Mouse (Mus musculus): ENCODE measurements around the gene Eif4e2. TPM values are rescaled to one million over a fixed set of nuclear protein-coding genes. Genes with fewer than 3 reads are reported as not detected.

Eif4e2 gene
- total and polyA plus RNA-seq, 2 experiments, result 23.8 to 39.3 TPM

- WGBS, result 81% methylated on average over 9 of the region's 9 CpGs
- no peaks in the 10 kb centered on the region for H3K36me3 ChIP-seq (ENCODE audit: control insufficient read depth, insufficient read depth, low read length)
- TF ChIP-seq POLR2A (IDR thresholded peaks at IDR 0.05; ENCODE audit: extremely low read depth, insufficient read depth, low read length), result no peak
- no peak for TF ChIP-seq CTCF (IDR thresholded peaks at IDR 0.05; ENCODE audit: low read depth, low read length)
- H3K4me3 ChIP-seq (ENCODE audit: insufficient read depth, low read depth, low read length), result no peak overlapping the region
- H3K27me3 ChIP-seq (ENCODE audit: control insufficient read depth, insufficient read depth, low read length), result no peaks in the 10 kb centered on the region
- H3K9ac ChIP-seq (ENCODE audit: low read depth, low read length), result no peak overlapping the region
- DNase-seq (ENCODE audit: extremely low read depth, low read depth, low spot score), result no peak
- H3K4me1 ChIP-seq (ENCODE audit: control insufficient read depth, insufficient read depth, low read length), result no peaks in the 10 kb centered on the region
- no peaks in the 10 kb centered on the region for H3K79me2 ChIP-seq (ENCODE audit: control insufficient read depth, insufficient read depth, low read length)
- no peak overlapping the region for H3K27ac ChIP-seq (replicated peaks; ENCODE audit: insufficient read depth, low read depth, low read length)
These were observed 41.4 kb upstream of the Eif4e2 start for GRCm38 (mm10) chr1:87172316-87172715.

GRCm38 (mm10) chr1:87174006-87174955 is 39.4 kb upstream of the Eif4e2 start:
- H3K79me2 ChIP-seq (ENCODE audit: control insufficient read depth, insufficient read depth, low read length), result no peaks in the 10 kb centered on the region
- DNase-seq (ENCODE audit: extremely low read depth, low read depth, low spot score), result peak; percentile 40
- H3K27ac ChIP-seq (replicated peaks; ENCODE audit: insufficient read depth, low read depth, low read length), result no peak overlapping the region
- H3K4me3 ChIP-seq (ENCODE audit: insufficient read depth, low read depth, low read length), result no peak overlapping the region
- H3K4me1 ChIP-seq (ENCODE audit: control insufficient read depth, insufficient read depth, low read length), result no peaks in the 10 kb centered on the region
- H3K27me3 ChIP-seq (ENCODE audit: control insufficient read depth, insufficient read depth, low read length), result no peaks in the 10 kb centered on the region
- TF ChIP-seq CTCF (IDR thresholded peaks at IDR 0.05; ENCODE audit: low read depth, low read length) (peak; percentile 81), POLR2A (IDR thresholded peaks at IDR 0.05; ENCODE audit: extremely low read depth, insufficient read depth, low read length) (no peak)
- 29% methylated on average over 28 of the region's 28 CpGs for WGBS
- no peaks in the 10 kb centered on the region for H3K36me3 ChIP-seq (ENCODE audit: control insufficient read depth, insufficient read depth, low read length)
- no peak overlapping the region for H3K9ac ChIP-seq (ENCODE audit: low read depth, low read length)

- 62% methylated on average over 11 of the region's 11 CpGs for WGBS
- TF ChIP-seq POLR2A (IDR thresholded peaks at IDR 0.05; ENCODE audit: extremely low read depth, insufficient read depth, low read length), result no peak
- TF ChIP-seq CTCF (IDR thresholded peaks at IDR 0.05; ENCODE audit: low read depth, low read length), result no peak
- H3K27me3 ChIP-seq (ENCODE audit: control insufficient read depth, insufficient read depth, low read length), result no peaks in the 10 kb centered on the region
These were observed 37.8 kb upstream of the Eif4e2 start for GRCm38 (mm10) chr1:87175852-87176292.

GRCm38 (mm10) chr1:87180896-87181295 is 32.8 kb upstream of the Eif4e2 start:
- Histone ChIP-seq H3K9ac (ENCODE audit: low read depth, low read length) (no peak overlapping the region), H3K79me2 (ENCODE audit: control insufficient read depth, insufficient read depth, low read length) (no peaks in the 10 kb centered on the region), H3K4me1 (ENCODE audit: control insufficient read depth, insufficient read depth, low read length) (no peaks in the 10 kb centered on the region), H3K27me3 (ENCODE audit: control insufficient read depth, insufficient read depth, low read length) (peaks cover 5% of the 10 kb centered on the region; the same call in 1 of the 2 replicates), H3K4me3 (ENCODE audit: insufficient read depth, low read depth, low read length) (no peak overlapping the region), H3K36me3 (ENCODE audit: control insufficient read depth, insufficient read depth, low read length) (no peaks in the 10 kb centered on the region), H3K27ac (replicated peaks; ENCODE audit: insufficient read depth, low read depth, low read length) (no peak overlapping the region)
- TF ChIP-seq CTCF (IDR thresholded peaks at IDR 0.05; ENCODE audit: low read depth, low read length) (no peak), POLR2A (IDR thresholded peaks at IDR 0.05; ENCODE audit: extremely low read depth, insufficient read depth, low read length) (no peak)
- 53% methylated on average over 5 of the region's 5 CpGs for WGBS
- no peak for DNase-seq (ENCODE audit: extremely low read depth, low read depth, low spot score)

More at GRCm38 (mm10) chr1:87175852-87176292, 37.8 kb upstream of the Eif4e2 start:
- Histone ChIP-seq H3K36me3 (ENCODE audit: control insufficient read depth, insufficient read depth, low read length) (no peaks in the 10 kb centered on the region), H3K9ac (ENCODE audit: low read depth, low read length) (no peak overlapping the region), H3K27ac (replicated peaks; ENCODE audit: insufficient read depth, low read depth, low read length) (no peak overlapping the region), H3K4me3 (ENCODE audit: insufficient read depth, low read depth, low read length) (no peak overlapping the region), H3K79me2 (ENCODE audit: control insufficient read depth, insufficient read depth, low read length) (no peaks in the 10 kb centered on the region), H3K4me1 (ENCODE audit: control insufficient read depth, insufficient read depth, low read length) (no peaks in the 10 kb centered on the region)
- no peak for DNase-seq (ENCODE audit: extremely low read depth, low read depth, low spot score)

GRCm38 (mm10) chr1:87183013-87183412 is 30.7 kb upstream of the Eif4e2 start, which contains the start of gene Prss56:
Gene Prss56, plus strand, starts transcription at chr1:87183313.
- no peaks in the 10 kb centered on the region for H3K79me2 ChIP-seq (ENCODE audit: control insufficient read depth, insufficient read depth, low read length)
- 66% methylated on average over 9 of the region's 9 CpGs for WGBS
- no peak within 1 kb of the TSS for H3K4me3 ChIP-seq (ENCODE audit: insufficient read depth, low read depth, low read length)
- peaks cover 5% of the 10 kb centered on the region; the same call in 1 of the 2 replicates for H3K4me1 ChIP-seq (ENCODE audit: control insufficient read depth, insufficient read depth, low read length)
- TF ChIP-seq CTCF (IDR thresholded peaks at IDR 0.05; ENCODE audit: low read depth, low read length) (no peak), POLR2A (IDR thresholded peaks at IDR 0.05; ENCODE audit: extremely low read depth, insufficient read depth, low read length) (no peak)
- no peak for DNase-seq (ENCODE audit: extremely low read depth, low read depth, low spot score)
- no peak within 1 kb of the TSS for H3K9ac ChIP-seq (ENCODE audit: low read depth, low read length)
- H3K27me3 ChIP-seq (ENCODE audit: control insufficient read depth, insufficient read depth, low read length), result peaks cover 12% of the 10 kb centered on the region; the same call in 1 of the 2 replicates
- no peaks in the 10 kb centered on the region for H3K36me3 ChIP-seq (ENCODE audit: control insufficient read depth, insufficient read depth, low read length)
- H3K27ac ChIP-seq (replicated peaks; ENCODE audit: insufficient read depth, low read depth, low read length), result no peak within 1 kb of the TSS
